Mouse (Mus musculus) frontal cortex, adult (tissue): ENCODE measurements around the gene Gm20388.
A peak's percentile ranks its signal among the peaks of the same experiment; 100 is the strongest.
"Not testable (repeated sequence)": the region's sequence is repeated elsewhere in the genome, so short reads cannot be mapped to it uniquely, and the experiment has no call there.

Experiments
- ATAC-seq: cut with Nextera tagmentation; 2 replicates; pipeline ENCODE4 v1.9.2; 2017; ENCODE audit warnings: mild to moderate bottlenecking, moderate library complexity, mixed read lengths; ENCODE audit not compliant: low TSS enrichment

Gene Gm20388

GRCm38 (mm10) chr8:120704203-120704602, 793.6 kb downstream of the Gm20388 start:
- no peak for ATAC-seq

DNA sequence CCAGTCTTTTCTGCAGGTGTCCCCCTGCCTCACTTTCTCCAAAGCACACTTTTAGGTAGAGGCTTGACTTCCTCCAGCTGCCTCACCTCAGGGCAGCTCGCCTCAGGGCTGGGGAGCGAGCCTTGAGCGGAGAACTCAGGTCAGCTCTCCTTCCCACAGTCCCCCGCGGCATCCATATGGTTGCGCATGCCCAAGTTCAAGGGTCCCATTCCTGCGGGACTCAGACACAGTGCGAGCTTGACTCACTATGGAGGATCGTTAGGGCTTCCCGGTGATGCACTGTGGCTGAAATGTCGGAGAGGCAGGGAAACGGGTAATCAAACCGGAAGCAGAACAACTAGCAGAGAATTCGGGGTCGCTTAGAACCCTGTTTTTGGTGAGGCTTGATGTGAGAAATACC, 794.5 kb downstream of the Gm20388 start:
- no peak for ATAC-seq

GRCm38 (mm10) chr8:120706193-120706592, 795.6 kb downstream of the Gm20388 start:
- no peak for ATAC-seq

GRCm38 (mm10) chr8:120709176-120709575, 798.5 kb downstream of the Gm20388 start:
- ATAC-seq = no peak

- ATAC-seq = no peak
These were observed 804.6 kb downstream of the Gm20388 start for GRCm38 (mm10) chr8:120715200-120715599.

DNA sequence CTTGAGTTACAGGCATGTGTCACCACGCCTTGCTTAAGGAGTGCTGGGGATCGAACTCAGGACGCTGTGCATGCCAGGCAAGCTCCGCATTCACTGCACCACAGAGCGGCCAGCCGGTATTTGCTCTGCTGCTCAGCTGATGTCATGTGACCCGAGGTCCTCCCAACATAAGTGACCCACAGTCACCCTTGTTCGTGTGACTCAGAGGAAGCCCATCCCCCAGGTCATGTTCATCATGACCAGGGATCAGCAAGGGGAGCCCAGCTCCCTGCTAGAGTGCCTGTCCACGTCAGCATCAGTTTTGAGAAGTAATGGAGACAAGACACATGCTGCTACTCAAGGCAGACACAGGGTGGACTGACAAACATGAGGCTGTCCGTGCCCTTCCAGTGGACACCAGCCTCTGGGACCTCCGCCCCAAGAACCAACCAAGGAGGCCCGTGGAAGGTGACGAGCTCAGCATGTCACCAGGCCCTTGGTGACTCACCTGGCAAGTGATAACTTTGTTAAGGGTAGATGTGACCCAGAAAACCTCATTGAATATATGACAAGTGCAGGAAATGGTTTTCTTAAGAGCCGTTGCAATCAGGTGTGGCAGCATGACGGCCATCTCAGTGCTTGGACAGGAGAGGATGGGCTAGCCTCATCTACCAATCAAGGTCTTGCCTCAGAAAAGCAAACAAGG, 805.5 kb downstream of the Gm20388 start:
- ATAC-seq = no peak

GRCm38 (mm10) chr8:120719586-120720236, 809.1 kb downstream of the Gm20388 start:
- ATAC-seq = no peak

- no peak for ATAC-seq
These were observed 812.4 kb downstream of the Gm20388 start for GRCm38 (mm10) chr8:120723025-120723424.

- ATAC-seq = not testable (repeated sequence)
These were observed 813.5 kb downstream of the Gm20388 start for GRCm38 (mm10) chr8:120724096-120724495.

DNA sequence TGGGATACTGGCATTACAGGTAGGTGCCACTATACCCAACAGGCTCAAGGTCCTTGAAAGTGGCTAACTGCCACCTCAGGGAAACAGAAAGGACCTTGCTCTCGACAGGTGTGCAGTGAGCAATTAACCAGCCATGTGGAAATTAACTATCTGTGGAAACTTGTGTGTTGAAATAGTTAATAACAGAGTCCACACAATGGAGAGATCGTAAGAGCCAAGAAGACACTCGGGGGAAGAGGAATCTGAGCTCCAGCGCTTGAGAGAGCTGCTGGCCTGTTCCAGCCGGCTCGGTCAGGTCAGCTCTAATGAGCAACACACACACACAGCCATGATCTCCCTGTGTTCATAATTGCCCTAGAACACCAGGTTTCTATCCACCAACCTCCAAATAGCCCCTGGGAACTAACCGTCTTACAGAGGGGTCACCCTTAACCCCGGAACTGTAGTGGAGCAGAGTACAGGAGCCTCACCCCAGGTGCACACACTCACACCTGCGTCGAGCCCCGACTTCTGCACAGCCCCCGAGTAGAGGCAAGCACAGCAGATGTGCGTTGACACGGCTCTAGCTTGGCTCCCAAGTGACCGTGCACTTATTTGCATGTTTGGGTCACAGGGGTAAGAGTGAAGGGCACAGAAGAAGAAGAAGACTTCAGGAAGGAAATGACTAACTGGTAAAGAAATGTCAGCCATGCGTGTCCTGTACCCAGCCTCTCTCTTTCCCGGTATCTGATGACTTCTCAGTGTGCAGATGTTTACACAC, 814.4 kb downstream of the Gm20388 start:
- no peak for ATAC-seq

- no peak for ATAC-seq
These were observed 814.9 kb downstream of the Gm20388 start for GRCm38 (mm10) chr8:120725576-120725950.

DNA sequence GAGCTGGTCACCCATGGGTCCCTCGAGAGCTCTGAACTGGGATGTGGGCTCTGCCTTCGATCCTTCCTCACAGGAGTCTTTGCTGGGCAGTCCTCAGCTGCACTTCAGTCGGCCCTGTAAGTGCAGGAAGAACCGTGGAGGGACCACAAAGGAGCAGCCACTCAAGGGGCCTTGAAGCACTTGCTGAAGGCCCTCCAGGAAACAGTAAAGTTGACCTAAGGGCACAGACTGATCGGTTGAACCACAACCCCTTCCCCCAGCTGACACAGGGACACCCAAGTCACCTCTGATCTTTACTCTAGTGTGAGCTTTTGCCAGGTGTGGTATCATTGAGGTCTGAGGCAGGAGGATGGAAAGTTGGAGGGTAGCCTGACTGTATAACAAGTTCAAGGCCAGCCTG, 815.4 kb downstream of the Gm20388 start:
- ATAC-seq = no peak

DNA sequence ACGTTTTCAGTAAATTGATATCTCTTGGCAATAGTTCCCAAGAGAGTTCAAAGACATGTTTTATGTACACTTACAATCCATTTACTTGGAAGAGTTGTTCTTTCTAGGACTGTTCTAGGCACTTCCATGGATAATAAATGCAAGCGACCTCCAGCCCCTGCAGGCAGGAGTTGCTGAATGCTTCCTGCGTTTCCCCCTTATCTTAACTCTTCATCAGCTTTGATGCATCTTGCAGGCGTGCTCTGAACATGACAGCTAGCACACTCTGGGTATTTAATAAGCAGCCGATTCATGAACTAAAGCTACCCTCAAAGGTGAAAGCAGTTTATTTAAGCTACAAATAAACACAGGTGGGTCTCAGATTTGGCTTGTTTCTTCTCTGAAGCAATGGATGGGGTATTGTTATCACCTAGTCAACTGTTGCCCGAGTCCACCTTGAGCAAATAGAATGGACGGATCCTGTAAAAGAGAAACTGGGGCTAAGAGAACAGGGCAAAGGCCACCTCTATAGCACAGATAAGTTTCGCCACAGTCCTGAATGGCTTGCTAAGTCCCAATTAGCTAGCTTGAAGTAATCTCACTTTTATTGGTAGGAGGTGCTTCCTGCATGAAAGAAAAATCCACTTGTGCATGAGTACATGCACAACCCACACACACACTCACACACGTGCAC, 818.0 kb downstream of the Gm20388 start:
- ATAC-seq = no peak

- ATAC-seq = no peak
These were observed 820.9 kb downstream of the Gm20388 start for GRCm38 (mm10) chr8:120731582-120731981.

DNA sequence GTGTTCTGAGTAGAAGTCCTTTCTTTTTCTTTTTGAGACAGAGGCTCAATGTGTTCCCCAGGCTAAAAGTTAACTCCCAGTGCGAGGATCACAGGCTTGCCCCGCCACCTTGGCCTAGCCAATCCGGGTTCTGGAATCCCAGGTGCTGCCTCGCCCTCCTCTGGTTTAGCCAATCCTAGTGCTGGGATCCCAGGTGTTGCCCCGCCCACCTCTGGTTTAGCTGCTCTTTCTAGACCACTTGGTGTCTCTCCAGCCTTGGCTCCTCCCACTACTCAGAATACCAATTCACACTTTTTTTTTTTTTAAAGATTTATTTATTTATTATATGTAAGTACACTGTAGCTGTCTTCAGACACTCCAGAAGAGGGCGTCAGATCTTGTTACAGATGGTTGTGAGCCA, 821.4 kb downstream of the Gm20388 start:
- no peak for ATAC-seq

DNA sequence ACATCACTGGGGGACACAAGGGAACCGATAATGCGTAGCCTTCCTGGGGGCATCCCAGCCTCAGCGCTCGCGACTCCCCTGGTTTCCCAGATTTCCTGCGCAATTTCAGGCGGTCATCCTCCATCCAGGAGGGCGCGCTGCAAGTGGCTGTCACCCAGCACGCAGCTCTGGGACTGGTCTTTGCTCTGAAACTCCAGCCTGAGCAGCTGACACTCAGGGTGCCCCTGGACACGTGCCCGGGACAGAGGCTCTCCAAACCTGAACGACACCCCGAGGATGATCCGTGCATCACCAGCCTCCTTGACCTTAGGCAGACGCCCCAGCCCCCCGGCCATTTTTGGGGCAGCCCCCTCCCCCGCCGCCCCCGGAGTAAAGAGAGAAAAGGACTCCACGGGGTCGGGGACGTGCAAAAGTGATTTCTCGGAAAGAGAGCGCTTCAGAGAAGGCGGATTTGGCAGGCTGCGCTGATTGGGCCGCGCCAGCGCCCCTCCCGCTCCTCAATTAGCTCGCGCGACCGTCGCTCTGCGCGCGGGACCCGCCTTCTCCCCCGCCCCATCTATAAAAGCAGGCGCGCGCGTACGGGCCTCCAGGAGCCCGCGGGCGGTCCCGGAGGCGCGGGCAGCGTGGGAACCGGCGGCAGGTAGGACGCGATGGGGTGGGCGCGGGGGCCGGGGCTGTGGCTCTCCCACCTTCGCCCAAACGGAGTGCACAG, 825.3 kb downstream of the Gm20388 start, which contains the start of gene Irf8:
Gene Irf8, plus strand, starts transcription at position 589 of the 712 bp plus-strand sequence.
- peak; percentile 78 for ATAC-seq

DNA sequence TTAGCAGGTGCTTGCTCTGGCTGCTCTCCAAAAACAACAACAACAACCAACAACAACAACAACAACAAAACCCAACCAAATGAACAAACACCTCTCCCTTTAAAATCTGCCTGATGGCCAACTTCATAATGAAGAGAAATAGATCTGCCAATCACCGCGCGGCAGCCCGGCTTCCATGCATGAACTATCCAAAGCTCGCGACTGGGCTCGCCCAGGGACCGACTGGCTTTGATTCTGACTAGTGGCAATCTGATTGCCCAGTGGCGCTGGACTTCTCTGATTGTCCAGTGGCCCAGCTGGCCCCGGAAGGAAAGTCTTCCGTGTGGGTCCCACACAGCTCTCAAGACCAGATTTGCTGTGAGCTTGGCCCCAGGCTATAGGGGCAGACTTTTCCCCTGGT, 825.8 kb downstream of the Gm20388 start:
- no peak for ATAC-seq

DNA sequence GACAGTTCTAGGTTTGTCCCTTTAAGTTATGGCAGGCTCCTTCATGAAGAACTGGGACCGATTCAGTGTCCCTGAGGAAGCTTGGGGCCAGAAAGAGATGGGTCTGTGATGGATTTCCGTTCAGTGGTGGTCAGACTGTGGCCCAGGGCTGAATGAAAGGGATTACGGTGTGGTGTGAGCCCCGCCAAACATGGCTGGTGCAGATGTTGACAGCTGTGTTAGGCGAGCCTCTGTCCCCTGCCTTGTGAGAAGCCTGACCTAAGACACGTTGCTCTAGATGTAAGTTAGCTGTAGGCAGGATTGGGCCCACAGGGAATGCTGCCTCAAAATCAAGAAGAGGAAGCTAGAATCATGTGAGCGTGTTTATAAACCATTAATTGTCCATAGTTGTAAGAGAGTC, 826.5 kb downstream of the Gm20388 start:
- no peak for ATAC-seq

DNA sequence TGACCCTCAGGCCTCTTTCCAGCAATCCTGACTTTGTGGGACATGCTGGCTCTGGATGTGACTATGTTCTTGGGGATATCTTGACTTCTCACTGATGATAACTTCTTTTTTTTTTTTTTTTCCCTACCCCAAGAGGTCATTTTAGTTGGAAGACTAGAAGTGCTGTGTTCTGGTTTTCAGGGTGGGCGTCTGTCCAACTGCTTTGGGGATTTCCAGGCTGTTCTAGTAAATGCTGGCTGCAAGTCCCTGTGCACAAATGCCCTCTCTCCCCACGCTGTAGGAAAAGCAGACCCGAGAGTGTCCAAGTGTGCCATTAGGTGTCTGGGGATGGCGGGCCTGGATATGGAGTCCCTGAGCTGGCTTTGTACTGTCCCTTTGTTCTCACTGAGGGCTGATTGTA, 828.1 kb downstream of the Gm20388 start:
- no peak for ATAC-seq

DNA sequence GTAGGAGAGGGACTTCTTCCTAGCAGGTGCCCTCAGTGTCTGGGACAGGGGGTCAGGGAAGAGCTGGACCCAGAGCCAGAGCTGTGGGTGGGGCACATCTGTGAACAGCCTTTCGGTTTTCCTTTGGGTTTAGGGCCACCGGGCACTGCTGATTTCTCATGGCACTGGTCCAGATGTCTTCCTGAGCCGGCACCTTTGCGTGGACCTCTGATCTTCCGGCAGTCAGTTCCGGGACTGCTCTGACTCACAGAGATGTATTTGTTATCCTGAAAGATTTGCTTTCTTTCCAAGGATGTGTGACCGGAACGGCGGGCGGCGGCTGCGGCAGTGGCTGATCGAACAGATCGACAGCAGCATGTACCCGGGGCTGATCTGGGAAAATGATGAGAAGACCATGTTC, 828.9 kb downstream of the Gm20388 start:
- no peak for ATAC-seq

DNA sequence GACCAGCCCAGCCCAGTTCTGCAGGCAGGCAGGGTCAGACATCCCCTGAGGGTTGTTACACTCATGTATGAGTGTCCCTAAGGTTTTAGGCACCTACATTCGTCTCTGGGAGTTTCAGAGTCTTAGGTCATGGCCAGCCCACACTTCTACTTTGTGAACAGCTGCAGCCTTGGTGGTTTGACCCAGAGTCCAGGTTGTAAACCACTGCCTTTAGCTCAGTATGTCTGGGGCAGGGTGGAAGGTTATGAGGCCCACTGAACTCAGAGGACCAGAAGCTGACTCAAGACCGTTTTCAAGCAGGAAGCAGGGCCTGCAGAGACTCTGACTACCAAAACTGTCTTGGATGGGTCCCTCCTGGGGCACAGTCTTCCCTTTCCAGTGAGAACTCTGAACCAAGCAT, 829.9 kb downstream of the Gm20388 start:
- ATAC-seq = no peak

GRCm38 (mm10) chr8:120741001-120741400, 830.4 kb downstream of the Gm20388 start:
- peak; percentile 60 for ATAC-seq
